Mouse (Mus musculus) gastrocnemius, adult 18-20 months (tissue): Measurements from ENCODE around the gene Slfn5. TPM values are rescaled to one million over a fixed set of nuclear protein-coding genes. Genes with fewer than 3 reads are reported as not detected.
A peak's percentile ranks its signal among the peaks of the same experiment; 100 is the strongest.
"Not testable (repeated sequence)": the region's sequence is repeated elsewhere in the genome, so short reads cannot be mapped to it uniquely, and the experiment has no call there.

ENCODE experiments used
- DNase-seq: peaks from one replicate; pipeline ENCODE4 v3.0.0; 2021; ENCODE audit warnings: low spot score
- total RNA-seq, 2 experiments: library from RNA; stranded (reverse); gene quantifications; 2 replicates each; pipeline ENCODE4 v1.2.3; 2021

Gene Slfn5
- total RNA-seq, 2 experiments from 2014 or later, result 16.5 to 24.1 TPM

DNA sequence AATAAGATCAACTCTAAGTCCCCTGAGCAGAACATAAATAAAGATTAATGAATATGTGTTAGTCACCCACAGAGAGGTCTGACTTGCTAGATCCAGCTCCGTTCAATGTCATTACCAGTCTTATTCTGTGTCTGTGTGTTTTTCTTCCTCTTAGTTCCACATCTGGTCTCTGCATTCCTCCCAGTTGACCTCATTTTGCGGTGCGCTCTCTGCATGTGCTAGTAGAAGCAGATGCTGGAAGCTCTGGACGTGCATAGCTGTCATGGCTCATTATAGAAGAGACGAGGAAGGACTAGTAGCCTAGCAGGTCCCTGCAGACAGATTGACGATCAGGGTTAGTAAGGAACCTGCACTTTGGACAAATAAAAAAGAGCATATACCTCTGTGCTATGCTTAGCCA, 7.8 kb upstream of the Slfn5 start:
- DNase-seq, result no peak

DNA sequence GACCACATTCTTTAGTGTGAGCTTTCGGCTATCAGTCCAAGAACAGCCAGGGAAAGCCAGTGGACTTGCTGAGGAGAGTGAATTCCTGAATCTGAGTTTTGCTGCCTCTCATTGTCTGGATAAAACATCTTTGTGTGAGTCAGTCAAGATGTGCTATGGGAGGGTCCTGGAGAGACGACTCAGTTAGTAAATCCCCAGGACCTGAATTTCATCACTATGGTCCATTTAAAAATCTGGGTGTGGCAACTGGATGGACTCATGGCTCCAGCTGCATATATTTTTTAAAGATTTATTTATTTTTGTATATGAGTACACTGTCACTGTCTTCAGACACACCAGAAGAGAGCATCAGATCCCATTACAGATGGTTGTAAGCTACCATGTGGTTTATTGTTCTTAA, 5.5 kb upstream of the Slfn5 start:
- no peak for DNase-seq

DNA sequence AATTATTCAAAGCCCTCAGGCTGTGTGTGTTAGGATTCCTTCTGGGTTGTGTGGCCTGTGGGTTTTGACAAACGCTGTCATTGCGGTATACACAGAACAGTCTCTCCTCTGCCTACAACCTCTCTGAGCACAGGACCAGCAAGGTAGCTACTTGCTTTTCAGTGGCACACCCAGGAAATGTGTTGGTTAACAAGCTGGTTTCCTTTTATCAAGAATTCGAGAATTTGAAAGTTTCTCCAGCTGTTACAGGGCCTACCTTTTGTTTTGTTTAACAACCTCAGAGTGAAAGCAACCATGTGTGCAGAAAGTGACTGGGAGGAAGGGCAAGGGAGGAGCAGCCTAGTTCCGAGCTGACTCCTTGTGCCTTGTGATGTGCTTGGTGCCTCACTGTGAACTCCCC, 3.7 kb upstream of the Slfn5 start:
- DNase-seq, result no peak

DNA sequence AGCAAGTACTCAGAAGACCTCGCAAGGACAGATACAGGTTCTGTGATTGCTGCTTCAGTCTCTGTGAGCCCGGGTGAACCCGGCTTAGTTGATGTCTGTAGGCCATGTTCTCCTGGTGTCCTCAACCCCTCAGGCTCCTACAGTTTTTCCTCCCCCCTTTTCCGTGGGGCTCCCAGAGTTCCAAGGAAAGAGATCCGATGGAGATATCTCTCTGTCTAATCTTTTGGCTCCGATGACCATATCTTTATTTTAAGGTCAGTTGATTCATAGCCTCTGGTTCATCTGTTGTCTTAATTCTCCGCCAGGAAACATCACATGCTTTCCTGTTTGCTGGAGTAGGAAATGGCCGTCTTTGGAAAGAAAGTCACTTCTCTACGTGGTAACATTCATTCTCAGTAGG, 2.1 kb upstream of the Slfn5 start:
- no peak for DNase-seq

DNA sequence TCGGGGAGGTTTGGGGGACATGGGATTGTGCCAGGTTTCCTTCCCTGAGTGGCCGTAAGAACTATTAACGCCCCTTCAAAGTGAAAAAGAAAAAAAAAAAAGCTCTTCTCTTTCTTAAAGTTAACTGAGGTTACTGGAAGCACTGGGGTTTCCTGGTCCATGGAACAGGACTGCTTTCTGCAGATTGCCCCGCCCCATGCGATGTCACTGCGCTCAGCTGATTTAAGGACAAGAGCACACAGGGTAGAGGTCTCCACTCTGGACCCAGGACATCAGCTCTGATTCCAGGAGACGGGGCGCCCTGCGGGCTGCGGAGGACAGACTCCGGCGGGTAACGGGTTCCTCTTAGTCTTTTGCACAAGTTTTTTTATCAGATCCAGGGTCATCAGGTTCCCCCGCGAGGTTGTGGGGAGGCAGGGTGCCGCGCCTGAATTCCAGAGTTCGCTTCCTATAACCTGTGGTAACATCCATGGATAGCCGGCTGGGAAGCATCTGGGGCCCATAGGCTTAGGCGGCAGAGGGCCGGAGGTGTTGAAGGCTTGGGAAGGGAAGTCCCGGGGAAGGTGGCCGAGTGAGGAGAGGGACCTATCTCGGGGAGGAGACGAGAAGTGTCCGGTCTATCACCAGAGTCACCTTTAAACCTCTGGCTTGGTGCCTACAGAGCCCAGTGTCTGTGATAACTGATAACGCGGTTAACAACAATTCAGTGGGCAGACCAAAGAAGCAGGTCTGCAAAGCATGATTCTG, 889 bp downstream of the Slfn5 start:
- DNase-seq, result peak; percentile 69

DNA sequence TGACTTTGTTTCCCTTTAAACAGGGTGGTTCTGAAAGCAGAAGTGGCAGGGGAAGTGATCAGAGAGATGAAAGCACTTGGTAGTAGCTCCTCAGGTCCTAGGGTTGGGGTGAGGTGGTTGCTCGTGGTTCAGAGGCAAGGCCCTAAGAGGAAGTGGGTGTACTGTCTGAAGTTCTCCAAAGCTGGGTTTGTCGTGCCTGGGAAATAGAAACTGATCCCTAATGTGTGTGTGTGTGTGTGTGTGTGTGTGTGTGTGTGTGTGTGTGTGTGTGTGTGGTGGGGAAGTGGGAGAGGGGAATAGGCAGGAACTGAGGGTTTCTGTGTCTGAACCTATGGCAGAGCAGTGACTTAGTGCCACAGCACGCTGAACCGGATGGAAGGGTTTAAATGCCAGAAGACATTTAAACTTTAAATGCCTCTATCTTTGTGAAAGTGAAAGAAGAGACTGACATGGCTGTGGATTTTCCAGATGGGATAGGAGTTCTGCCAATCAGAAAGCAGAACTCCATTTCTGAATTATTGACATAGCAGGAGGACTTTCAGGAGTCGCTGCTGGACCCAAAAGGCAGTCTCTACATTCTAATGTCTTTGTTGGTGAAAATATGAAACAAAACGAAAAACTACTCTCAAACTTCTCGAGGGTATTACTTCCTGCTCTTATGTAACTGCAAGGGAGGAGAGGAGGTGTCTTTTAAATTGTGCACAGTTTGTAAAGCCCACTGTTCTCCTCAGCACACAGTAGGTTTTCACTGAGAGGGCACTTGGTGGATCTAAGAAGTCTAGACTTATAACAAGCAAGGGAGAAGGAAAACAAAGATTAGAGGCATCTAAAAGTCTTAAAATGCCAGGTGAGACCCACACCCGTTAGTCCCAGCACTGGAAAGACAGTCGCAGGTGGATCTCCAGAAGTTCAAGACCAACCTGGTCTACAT, 1.7 kb downstream of the Slfn5 start:
- no peak for DNase-seq

DNA sequence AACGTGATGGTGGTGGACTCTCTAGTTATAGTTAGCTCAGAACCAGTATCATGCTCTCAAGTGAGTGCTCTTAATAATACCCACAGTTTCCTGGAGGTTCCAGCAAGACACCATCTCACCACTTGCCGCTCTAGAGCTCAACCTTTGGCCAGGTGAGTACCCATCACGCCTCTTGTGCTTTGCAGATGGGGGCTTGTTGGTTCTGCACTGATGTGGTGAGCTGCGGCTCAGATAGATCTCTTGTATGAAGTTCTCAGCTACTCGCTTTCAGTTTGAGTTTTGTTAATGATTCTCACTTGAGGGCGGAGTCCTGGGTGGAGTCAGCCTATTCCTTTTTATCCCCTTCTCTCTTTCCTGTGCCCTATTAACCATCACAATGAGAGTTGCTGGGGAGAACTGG, 3.5 kb downstream of the Slfn5 start:
- DNase-seq, result no peak

DNA sequence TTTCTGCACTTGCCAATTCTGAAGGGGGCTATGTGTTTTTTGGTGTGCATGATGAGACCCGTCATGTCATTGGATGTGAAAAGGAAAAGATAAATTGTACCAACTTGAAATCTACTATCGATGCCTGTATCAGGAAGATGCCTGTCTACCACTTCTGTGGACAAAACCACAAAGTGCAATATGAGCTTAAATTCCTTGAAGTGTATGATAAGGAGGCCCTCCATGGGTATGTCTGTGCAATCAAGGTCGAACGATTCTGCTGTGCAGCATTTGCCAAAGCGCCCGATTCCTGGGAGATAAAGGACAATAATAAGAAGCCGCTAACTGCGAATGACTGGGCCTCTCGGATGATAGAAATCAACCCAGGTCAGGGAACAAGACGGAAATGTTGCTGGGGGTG, 5.8 kb downstream of the Slfn5 start:
- no peak for DNase-seq

DNA sequence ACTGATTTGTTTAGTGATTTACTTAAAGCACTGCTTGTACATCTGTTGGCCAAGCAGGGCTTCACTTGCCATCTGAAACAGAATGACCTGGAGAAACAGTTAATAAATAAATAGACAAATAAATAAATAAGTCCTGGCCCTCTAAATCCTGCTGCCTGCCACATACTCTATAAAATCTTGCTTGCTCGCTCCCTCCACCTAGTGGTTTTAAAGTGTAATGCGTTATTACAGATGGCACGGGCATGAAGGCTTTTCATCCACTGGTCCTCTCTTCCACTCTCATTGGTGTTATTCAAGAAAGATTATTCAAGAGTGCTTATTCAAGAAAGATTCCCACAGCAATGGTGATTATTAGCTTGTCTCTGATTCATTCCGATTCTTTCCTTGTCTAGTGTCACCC, 8.5 kb downstream of the Slfn5 start:
- peak; percentile 60 for DNase-seq

DNA sequence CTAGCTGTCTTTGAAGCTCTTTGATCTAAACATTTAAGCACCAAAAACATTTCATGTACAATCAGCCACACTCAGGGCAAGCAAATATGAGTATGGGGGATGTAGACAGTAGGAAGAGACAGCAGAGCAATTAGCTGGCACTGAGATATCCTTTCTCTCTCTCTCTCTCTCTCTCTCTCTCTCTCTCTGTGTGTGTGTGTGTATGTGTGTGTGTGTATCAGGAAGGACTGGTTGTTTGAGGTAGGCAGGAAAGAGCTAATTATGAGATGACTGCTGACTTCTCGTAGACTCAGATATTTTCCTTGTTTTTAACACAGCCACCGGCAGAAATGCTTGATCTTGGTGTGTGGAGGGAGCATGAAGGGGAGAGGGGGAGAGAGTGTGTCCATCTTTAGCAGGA, 10.6 kb downstream of the Slfn5 start:
- no peak for DNase-seq

DNA sequence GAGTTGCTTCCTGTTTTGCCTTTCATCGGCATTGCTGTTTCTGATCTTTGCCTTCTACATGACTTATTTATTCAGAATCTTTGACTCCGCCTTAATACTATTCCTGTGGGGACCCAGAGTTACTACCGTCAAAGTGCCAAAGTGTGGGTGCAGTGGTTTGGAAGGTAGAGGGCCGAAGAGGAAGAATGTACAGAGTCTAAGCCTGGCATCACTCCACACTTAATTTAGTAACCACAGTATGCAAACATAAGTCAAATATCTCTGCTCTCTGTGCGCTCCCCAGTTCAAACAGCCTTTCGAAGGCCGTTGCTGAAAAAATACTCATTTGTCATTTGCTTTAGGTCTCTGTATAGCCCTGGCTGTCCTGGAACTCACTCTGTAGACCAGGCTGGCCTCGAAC, 11.1 kb downstream of the Slfn5 start:
- no peak for DNase-seq

DNA sequence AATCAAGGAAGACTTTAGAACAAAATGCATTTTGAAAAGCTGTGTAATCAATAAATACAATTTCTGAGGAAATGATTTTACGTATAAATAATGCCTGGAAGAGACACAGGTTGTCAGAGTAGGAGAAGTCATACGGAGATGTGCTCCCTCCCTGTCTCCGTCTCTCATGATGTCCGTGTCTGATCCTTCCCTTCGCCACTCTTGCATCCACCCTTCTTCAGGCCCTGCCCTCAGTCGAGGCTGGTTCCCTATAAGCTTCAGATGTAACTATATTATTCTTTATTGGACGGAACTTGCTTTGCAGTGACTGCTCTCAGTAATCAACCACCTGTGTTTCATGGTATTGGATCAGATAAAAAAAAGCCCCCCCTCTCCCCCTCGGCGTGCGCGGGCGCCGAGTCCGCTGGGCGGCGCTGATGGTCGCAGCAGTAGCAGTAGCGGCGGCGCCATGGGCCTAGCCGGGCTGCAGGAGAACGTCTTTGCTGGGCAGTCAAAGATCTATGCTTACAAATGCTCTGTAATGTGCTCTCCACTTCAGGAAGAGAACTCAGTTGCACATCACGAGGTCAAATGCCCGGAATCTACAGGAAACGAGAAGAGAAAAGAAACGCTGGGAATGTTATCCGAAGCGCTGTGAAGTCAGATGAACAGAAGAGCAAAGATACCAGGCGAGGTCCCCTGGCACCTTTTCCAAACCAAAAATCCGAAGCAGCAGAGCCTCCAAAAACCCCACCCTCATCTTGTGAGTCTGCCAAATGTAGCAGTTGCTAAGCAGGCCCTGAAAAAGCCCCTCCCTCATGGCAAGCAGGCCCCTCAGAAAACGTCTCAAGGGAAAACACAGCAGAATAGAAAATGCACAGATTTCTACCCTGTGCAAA, 19.8 kb downstream of the Slfn5 start:
- DNase-seq, result no peak

DNA sequence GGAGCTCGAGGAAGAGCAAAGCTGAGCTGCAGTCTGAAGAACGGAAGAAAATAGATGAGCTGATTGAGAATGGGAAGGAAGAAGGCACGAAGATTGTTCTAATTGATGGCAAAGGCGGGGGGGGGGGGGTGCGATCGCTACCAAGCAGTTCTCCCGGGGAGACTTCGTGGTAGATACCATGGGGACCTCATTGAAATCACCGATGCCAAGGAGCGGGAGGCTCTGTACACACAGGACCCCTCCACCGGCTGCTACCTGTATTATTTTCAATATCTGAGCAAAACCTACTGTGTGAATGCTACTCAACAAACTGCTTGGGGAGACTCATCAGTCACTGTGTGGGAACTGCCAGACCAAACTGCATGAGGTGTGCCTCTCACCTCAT, 20.4 kb downstream of the Slfn5 start:
- no peak for DNase-seq

DNA sequence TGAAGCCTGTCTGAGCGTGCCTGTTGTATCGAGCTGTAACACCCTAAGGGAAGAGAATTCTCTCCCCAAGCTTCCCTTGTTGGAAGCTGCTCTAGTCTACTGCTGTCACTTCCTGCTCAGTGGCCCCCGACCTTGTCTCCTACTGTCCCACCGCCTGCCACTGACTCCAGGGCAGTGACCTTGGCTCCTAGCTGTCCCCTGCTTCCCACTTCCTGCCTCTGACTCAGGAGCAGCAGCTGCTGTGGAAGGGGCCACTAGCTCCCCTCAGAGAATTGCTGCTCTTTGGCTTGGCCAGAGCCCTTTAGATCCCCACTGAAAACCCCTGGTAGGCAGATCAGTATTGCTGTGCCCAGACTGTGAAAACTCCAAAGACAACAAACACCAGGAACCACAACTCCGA, 22.8 kb downstream of the Slfn5 start:
- DNase-seq, result no peak

DNA sequence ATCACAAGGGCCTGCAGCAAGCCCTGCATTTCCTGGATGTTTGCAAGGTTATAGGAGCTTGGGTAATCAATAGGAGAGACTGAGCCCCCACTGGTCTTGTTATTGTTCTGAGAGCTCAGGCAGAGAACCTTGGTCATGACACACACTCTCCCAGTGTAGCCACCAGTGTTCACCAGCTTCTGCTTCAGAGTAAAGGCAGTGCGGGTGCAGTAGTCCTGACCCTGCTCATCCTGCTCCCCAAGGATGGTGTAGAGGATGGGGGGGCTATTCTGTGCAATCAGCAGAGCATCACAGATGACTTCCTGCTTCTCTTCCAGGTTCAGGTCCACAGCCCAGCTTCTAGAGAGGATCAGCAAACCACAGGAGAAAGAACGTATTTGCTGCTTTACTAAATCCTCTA, 31.3 kb downstream of the Slfn5 start:
- DNase-seq, result not testable (repeated sequence)

DNA sequence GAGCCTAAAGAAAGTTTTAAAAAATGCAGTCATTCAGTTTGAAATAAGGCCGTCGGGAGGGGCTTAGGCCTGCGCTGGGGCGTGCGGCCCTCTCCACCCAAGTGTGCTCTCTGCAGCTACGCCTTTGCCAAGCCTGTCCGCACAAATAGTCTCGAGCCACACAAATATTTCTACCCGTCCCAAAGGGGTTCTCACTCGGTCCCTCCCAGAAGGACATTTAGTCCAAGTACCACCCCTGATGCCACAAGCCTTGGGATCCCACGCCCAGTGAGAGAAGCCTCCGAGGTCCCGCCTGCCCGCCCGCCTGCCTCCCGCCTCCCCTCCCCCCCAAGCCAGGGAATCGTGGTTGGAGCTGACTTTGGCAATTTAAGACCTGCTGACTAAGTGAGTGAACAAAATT, 32.0 kb downstream of the Slfn5 start:
- DNase-seq, result peak; percentile 44

DNA sequence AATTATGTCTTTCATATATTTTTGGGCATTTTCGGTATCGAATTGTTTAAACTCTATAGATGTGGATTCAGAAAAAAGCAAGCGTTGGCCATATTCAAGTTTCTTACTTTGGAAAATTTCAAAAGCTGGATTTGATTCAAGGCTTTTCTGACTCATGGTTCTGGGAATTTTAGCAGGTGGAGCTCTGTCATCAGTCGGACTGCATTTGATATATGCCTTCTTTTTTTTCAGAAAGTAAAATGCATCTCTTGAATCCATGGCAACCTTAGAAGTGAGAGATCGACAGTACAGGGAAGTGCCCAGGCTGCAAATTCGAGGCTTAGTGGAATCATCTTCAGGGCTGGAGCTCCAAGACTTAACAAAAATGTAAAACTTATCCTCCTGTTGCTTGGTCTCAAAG, 36.5 kb downstream of the Slfn5 start:
- no peak for DNase-seq

DNA sequence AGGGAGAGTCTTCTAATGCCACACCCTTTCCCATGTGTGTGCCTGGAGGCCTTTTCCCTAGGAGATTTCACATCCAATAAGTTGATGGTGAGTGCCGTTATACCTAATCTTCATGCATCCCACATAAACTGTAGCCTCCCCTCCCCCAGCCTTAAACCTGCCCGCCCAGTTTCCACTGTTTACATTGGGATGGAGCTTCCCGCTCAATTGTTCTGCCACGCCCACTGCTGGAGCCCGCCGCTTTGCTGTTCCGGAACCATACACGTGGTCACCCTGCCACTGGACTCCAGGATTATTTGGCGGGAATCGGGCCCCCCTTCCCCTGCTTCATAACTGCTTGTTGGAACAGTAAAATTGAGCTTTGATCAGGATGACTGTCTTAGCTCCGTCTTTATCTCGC, 38.2 kb downstream of the Slfn5 start:
- DNase-seq, result no peak

DNA sequence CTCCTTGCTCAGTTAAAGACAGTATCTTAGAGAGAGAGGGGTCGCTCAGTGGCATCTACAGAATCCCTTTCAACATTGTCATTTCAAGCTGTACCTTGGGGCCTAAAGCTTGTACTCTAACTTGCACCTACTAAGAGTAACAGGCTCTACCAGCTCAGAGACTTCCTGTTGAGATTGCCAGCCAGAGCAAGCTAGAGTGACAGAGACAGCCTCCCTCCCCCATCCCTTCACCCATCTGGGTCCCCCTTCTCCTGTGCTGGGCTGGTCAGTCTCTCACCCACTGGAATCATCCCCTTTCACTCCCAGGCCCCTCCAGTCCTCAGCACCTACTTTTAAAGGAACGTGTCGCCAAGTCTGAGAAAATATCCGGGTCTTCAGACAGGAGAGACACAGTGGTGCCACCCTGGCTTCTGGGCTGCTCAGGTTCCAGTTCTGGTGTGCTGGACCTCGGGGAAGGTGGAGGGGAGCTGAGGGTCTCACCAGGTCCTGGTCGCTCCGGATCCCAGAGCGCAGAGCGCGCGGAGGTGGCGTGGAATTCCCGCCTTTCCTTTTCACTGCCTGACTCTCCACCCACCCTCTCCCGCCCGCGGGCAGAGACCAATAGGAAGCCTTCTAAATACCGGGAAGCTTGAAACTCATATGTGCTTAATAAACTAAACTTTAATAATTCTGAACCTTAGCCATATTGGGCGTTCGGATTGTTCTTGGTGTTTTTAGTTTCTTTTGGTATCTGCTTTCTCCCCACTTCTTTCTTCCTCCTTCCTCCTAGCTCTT, 39.6 kb downstream of the Slfn5 start:
- DNase-seq, result peak; percentile 22

DNA sequence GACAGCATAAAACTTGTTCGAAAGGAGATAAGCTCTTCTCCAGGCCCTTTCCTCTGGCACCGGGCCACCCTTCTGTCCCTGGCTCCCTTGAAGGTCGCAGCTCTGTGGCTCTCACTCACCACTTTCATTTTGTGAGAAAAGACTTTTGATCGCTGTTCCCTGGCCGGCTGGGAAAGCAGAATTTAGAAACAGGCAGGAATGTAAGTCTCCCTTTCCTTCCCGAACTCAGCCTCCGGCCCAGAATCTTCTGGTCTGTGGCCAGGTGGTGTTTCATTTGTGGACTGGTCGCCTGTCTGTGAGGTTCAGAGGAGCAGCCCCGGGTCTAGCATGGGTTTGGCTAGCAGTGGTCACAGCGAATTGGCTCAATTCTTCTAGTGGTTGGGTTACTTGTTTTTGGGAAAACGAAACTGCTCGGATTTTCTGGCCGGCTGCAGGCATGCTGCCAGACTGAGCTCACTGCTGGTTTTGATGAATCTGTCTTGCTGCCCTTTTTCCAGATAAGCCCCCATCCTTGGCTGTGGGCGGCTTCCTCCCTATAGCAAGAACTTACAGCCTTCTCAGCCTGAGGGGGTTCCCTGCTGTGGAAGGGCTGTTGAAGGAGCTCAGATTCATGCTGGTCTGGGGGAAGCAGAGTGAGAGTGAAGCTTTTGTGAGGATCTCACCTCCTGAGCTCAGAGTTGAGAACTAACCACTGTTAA, 40.5 kb downstream of the Slfn5 start, which contains the start of gene Slfn9:
TSS of gene Slfn9 (minus strand) at position 362 of the 698 bp plus-strand sequence.
- peak; percentile 31 for DNase-seq
